Mouse (Mus musculus): Measurements from ENCODE around the gene Cyp4x1.
"Not testable (repeated sequence)": the region's sequence is repeated elsewhere in the genome, so short reads cannot be mapped to it uniquely, and the experiment has no call there.

Cyp4x1 gene

DNA sequence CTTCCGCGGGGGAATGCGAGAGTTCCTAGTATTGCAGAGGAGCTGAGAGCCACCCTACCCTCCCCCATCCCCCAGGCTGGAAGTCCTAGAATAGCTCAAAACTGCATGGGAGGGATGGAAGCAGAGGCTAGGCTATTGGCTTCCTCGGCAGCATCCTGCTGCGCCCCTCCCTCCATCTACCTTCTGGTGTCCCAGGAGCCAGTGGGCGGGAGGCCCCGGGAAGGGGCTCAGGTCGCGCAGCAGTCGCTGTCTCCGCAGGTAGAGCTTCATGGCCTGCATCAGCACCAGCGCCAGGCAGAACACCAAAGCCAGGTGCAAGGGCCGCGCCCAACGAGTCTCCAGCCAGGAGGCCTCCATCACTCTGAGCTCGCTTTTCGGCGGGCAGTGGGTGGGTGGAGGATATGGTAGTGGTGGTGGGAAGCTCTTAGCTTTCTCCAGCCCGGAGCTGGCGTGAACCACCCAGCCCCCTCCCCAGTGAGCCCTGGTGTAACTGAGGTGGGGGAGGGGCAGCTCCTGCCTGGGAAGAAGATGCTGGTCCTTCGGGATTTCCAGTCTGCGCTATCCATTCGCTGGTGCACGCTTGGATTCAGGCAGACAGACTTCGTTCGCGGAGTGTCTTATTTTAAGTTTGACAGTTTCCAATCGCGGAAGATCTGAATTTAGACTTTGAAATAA lies at the start of gene Cyp4x1:
TSS of gene Cyp4x1 (minus strand) at position 661 of the 675 bp plus-strand sequence.
- in situ Hi-C loops (cut with MboI; ENCODE audit: low pct_unique_long_range_greater_than_20kb in 1 of 2, low sequenced_read_pairs in 2 of 2, unreplicated experiment in 1 of 2) = no loop called here

DNA sequence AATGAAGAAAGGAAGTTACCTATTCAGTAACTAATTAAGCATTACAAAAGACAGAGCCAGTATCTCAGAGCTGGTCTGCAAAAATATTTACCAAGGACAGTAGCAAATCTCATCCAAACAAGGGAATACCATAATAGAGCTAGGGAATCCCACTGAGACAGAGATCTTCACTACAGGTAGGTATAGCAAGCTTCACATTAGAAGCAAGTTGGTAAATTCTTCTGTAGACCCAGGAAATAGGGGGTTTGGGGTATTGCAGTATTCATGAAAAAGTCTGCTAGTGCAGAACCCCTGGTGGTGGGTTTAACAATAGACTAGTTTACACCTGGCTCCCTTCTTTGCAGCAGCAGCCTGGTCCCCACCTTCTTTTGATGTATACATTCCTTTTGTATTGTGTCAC lies 42.1 kb upstream of the Cyp4x1 start:
- in situ Hi-C loops (cut with MboI; ENCODE audit: low pct_unique_long_range_greater_than_20kb in 1 of 2, low sequenced_read_pairs in 2 of 2, unreplicated experiment in 1 of 2) = not testable (repeated sequence)

DNA sequence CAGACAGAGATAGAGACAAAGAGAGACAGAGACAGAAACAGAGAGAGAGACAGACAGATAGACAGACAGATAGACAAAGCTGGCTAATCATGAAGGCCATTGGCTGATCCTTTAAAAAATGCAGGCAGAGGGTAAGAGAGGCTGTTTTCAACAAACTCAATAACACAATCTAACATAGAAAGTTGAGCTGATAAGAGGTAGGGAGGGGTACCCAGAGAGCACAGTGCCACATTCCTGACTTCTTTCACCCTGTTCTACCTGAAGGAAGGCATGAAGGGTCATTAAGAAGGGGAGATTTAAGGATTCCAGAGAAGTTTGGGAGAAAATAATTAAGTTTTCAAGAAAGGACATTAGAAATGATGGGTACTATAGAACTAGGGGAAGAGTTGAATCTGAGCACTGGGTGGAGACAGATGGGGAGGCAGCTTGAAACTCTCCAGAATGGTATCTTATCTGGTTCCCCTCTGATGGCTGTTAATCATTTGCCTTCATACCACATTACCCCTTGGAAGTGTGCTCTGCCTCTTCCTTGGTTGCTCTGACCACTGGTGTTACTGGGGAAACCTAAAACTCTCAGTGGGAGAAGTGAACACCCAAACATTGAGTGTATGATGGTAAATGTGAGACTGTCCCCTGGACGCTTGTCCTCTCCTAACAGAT lies 40.7 kb upstream of the Cyp4x1 start:
- in situ Hi-C loops (cut with MboI; ENCODE audit: low pct_unique_long_range_greater_than_20kb in 1 of 2, low sequenced_read_pairs in 2 of 2, unreplicated experiment in 1 of 2) = no loop called here

DNA sequence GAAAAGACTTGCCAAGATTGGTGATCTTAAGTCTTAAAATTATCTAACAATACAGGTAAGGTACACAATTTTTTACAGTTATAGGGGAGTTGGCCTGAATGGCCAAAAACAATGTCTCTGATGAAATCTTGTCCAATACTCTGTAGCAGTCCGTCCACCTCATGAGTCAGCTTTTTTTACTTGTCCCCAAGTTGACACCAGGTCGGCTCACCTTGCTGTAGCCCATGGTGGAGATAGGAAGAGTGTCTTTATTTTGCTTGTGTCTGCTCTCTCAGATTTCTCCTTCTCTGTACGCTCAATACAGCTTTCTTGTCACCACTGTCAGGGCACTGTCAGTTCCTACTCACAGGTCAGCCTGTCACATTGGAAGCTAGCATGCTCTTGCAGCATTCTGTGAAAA lies 24.9 kb upstream of the Cyp4x1 start:
- in situ Hi-C loops (cut with MboI; ENCODE audit: low pct_unique_long_range_greater_than_20kb in 1 of 2, low sequenced_read_pairs in 2 of 2, unreplicated experiment in 1 of 2) = not testable (repeated sequence)

DNA sequence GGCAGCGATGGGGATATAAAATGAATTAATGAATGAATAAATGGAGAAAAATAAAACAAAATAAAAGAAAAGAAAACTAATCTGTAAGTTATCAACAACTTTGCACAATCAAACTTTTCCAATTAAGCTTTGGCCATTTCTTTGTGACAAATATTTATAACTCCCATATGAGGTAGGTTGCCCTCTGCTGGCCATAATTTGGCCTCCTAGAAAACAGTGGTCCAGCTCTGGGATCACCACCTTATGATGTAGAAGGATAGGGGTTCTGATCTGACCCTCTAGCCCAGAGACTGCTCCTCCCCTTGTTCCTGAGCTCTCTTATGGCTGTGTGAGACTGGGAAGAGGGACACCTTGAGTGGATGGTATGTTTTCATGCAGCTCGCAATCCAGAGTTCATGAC lies 20.6 kb upstream of the Cyp4x1 start:
- in situ Hi-C loops (cut with MboI; ENCODE audit: low pct_unique_long_range_greater_than_20kb in 1 of 2, low sequenced_read_pairs in 2 of 2, unreplicated experiment in 1 of 2) = no loop called here

DNA sequence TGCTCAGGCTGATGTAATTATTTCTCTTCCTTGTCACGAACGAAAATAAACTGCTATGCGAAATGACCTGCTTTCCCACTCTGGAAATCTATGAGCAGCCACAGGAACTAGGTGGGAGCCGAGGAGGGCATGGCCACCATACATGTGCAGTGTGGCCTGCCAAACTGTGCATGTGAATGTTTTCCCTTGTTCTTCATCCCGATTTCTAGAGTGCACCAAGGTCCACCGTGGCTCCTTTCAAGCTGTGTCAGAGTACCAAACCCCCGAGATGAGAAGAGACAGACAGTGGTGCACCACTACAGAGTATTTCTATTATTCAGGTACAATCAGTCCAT lies 182 bp upstream of the Cyp4x1 start:
- in situ Hi-C loops (cut with MboI; ENCODE audit: low pct_unique_long_range_greater_than_20kb in 1 of 2, low sequenced_read_pairs in 2 of 2, unreplicated experiment in 1 of 2) = no loop called here

DNA sequence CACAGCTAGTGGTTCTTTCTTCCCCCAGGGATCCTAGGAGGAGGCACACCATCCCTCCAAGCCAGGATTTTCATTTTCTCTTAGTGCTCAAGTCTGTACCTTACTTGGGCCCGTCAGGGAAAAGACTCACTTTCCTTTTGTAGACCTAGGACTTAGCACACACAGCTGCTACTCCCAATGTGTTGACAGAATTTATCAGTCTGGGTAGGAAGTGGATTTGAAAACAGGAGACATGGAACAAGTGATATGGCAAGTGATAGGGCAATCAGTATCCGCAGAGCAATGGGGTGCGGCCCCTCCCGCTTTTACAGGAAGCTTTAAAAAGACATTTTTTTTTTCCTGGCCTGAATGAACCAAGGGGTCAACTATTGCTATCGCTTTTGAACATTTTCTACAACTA lies 996 bp downstream of the Cyp4x1 start:
- in situ Hi-C loops (cut with MboI; ENCODE audit: low pct_unique_long_range_greater_than_20kb in 1 of 2, low sequenced_read_pairs in 2 of 2, unreplicated experiment in 1 of 2) = no loop called here

DNA sequence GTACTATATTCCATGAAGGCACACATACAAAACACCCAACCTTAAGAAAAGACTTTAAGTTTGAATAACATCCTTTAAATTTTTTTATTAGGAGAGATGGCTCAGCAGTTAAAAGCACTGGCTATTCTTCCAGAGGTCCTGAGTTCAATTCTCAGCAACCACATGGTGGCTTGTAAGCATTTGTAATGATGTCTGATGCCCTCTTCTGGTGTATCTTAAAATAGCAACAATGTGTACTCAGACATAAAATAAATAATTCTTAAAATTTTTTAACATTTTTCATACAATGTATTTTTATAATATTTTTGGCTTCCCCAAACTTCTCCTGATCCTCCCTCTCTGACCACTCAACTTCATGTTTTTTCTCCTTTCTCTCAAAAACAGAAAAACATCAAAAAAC lies 9.4 kb downstream of the Cyp4x1 start:
- in situ Hi-C loops (cut with MboI; ENCODE audit: low pct_unique_long_range_greater_than_20kb in 1 of 2, low sequenced_read_pairs in 2 of 2, unreplicated experiment in 1 of 2) = loop anchor here in 1 of 2 experiments (25.0 kb wide), 1 partner anchor 588 kb away; no protein-coding TSS in a partner anchor

DNA sequence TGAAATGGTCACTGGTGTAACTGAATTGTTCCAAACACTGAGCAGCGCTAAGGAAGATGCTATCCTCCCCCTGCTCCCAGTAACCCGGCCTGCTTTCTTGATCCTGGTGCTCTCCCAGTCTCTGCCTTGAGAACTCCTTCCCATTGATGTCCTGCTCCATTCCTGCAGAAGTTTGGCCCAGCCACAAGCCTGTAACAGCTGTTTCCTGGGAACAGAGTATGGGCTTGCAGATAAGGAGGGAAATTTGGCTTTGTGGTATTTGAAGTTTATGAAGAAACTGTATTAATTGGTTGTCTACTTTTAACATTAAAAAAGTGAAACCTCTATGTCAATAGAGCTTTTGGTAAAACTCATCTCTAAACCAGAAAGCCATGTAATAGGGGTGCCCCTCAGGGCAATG lies 10.6 kb downstream of the Cyp4x1 start:
- in situ Hi-C loops (cut with MboI; ENCODE audit: low pct_unique_long_range_greater_than_20kb in 1 of 2, low sequenced_read_pairs in 2 of 2, unreplicated experiment in 1 of 2) = loop anchor here in 1 of 2 experiments (25.0 kb wide), 1 partner anchor 589 kb away; no protein-coding TSS in a partner anchor

DNA sequence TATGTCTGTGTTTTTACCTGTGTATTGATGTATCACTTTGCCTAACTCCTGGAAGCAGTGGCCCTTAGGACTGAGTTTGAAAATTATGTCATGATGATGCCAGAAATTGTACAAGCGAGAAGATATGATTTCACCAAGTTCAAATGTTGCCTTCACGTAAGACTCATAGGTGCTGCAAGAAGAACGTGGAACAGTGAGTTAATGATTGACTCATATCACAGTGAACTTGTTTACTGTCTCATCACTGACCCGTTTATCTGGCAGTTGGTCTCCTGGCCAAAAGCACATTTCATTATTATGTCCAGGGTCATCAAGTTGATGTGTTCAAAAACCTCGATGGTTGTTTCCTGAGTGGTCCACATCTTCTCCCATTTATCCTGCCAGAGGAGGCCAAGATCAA lies 12.5 kb downstream of the Cyp4x1 start:
- in situ Hi-C loops (cut with MboI; ENCODE audit: low pct_unique_long_range_greater_than_20kb in 1 of 2, low sequenced_read_pairs in 2 of 2, unreplicated experiment in 1 of 2) = loop anchor here in 1 of 2 experiments (25.0 kb wide), 1 partner anchor 591 kb away; no protein-coding TSS in a partner anchor

DNA sequence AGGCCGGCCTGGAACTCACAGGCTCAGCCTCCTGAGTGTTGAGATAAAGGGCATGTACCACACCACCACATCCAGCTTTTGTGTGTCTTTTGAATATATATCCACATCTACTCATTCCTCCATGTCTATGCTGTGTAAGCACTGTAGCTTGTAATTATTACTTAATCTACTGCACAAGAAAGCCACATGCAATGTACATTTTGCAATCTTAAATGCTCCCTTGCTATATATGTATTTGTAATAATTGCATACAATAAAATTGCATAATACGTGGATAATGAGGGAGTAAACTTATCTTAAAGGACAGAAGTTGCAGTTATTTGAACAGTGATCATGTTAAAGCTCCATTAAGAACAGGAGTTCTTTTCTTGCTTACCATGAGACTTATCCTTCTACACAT lies 12.9 kb downstream of the Cyp4x1 start:
- in situ Hi-C loops (cut with MboI; ENCODE audit: low pct_unique_long_range_greater_than_20kb in 1 of 2, low sequenced_read_pairs in 2 of 2, unreplicated experiment in 1 of 2) = loop anchor here in 1 of 2 experiments (25.0 kb wide), 1 partner anchor 591 kb away; no protein-coding TSS in a partner anchor

DNA sequence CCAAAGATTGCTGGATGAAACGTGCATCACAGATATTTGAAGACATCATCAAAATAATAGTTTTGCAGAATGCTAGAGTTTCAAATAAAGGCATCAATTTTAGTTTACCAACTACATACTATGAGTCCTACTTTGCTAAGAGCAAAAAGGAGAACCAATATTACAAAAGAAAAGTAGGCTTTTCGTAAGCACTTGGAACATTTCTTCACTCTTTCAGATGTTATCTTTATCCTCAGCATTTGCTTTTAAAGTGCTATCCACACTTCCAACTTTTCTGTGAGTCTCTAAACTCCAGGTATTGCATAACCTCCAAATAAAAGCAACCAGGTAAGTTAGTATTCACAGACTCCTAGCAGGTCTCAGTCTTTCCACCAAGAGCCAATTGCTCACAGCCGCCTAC lies 14.4 kb downstream of the Cyp4x1 start:
- in situ Hi-C loops (cut with MboI; ENCODE audit: low pct_unique_long_range_greater_than_20kb in 1 of 2, low sequenced_read_pairs in 2 of 2, unreplicated experiment in 1 of 2) = loop anchor here (10.0 to 25.0 kb wide), 2 partner anchors 585 to 593 kb away; no protein-coding TSS in a partner anchor

DNA sequence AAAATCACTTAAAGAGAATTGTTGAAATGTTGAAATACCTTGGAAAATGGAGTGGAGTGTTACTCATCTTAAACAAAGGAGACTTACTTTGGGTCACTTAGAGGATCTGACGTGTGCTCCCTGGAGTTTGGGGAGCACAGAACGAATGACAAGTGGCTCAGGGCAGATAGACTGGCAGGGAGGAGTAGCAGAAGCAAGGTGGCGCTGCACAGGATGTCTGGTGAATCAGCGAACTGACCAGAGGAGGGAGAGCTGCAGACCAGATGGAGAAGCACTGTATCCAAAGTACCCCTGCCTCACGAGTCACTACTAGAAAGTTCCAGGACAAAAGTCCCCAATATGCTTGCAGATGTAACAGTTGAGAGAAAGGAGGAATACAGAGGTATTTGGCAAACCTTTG lies 20.8 kb downstream of the Cyp4x1 start:
- in situ Hi-C loops (cut with MboI; ENCODE audit: low pct_unique_long_range_greater_than_20kb in 1 of 2, low sequenced_read_pairs in 2 of 2, unreplicated experiment in 1 of 2) = loop anchor here (10.0 to 25.0 kb wide), 2 partner anchors 592 to 599 kb away; no protein-coding TSS in a partner anchor

DNA sequence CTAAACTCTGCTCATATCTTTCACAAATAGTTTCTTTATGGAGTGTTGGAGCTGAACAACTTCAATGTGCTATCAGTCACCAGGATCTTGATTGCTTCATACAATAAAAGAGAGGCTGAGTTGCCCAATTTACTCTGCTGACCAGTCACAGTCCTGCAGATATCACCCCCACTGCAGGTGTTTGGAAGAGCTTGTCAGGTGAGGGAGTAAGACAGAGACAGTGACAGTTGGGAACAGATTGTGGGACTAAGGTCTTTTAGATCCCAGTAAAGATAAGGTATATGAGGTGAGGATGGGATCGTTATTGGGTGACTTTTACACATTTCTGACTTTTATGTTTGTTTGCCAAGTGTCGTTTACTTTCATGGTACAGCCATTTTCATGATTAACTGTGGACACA lies 22.9 kb downstream of the Cyp4x1 start:
- in situ Hi-C loops (cut with MboI; ENCODE audit: low pct_unique_long_range_greater_than_20kb in 1 of 2, low sequenced_read_pairs in 2 of 2, unreplicated experiment in 1 of 2) = loop anchor here (10.0 to 25.0 kb wide), 2 partner anchors 594 to 601 kb away; no protein-coding TSS in a partner anchor

DNA sequence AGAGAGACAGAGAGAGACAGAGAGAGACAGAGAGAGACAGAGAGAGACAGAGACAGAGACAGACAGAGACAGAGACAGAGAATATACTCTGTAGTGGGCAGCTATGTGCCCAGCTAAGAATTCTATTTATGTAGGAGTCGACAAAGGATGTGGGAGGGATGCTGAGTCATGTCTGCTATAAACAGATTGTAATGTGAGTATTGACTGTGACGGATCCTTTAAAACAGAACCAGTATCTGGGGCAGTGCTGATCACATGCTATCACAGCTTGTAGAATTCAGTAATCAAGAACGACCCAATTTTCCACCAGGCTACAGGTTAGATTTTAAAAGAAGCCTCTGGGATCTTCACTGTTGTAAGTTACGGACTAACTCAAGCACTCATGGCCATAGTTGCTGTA lies 30.6 kb downstream of the Cyp4x1 start:
- in situ Hi-C loops (cut with MboI; ENCODE audit: low pct_unique_long_range_greater_than_20kb in 1 of 2, low sequenced_read_pairs in 2 of 2, unreplicated experiment in 1 of 2) = loop anchor here in 1 of 2 experiments (25.0 kb wide), 1 partner anchor 609 kb away; no protein-coding TSS in a partner anchor

DNA sequence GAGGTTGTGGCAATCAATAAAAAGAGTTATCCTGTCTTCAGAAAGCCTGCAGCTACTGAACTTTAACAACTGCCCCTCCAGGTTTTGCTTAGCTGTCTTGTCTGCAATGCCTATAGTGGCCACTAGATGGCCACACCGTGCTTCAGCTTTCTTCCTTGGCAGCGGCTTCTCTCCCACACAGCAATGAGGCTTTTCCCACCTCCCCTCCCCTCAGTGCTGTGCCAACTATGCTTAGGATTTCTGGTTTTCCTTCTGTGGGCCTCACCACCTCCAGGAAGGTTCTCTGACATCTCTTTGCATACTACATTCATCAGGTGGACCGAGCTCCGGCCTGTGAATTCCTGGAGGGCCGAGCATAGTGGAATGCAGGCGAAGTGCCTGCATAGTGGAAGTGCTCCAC lies 32.4 kb downstream of the Cyp4x1 start:
- in situ Hi-C loops (cut with MboI; ENCODE audit: low pct_unique_long_range_greater_than_20kb in 1 of 2, low sequenced_read_pairs in 2 of 2, unreplicated experiment in 1 of 2) = loop anchor here in 1 of 2 experiments (25.0 kb wide), 1 partner anchor 611 kb away; no protein-coding TSS in a partner anchor

DNA sequence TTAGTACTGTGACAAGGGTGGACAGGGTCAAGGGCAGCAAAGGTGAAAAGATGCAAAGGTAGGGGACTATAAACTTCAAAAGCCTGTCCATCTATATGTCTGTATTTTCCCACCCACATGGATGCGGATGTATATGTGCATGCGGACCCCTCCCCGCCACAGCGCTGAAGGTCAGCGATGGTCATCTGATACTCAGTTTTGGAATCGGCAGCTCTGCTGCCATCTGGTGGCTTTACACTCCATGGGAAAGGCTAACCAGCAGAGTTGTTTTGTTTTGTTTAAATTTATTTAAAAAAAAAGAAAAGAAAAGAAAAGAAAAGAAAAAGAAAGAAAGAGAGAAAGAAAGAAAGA lies 37.0 kb downstream of the Cyp4x1 start:
- in situ Hi-C loops (cut with MboI; ENCODE audit: low pct_unique_long_range_greater_than_20kb in 1 of 2, low sequenced_read_pairs in 2 of 2, unreplicated experiment in 1 of 2) = no loop called here

DNA sequence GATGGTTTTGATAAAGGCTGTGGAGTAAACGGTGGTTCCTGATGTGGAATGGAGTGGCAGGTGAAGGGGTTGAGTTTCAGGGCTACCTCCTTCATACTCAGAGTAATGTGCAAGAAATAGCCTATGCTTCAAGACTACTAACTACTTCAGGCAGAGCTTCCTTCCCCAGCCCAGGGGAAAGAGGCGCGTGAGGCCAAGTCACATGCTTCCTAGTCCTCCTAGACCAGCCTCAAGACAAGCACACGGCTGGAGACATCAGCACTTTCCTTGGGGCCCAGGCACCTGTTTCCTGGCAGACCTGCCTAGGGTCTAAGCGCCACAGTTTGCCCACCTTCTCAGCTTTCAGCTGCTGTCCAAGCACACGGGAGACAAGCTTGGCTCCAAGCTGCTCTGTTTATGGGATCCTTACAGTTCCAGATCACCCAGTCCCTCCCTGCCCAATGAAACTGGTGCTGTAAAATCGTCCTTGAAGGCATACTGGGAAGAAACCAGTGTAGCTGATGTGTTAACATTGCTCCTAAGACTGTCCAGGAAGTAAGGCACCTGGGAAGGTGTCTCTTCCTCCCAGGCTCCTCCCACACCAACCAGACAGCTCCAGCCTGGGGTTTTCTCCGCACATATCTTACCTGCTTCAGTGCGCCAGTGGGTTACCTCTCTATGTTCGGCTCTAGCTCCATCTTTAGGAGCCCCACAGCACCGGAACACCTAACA lies 37.5 kb downstream of the Cyp4x1 start:
- in situ Hi-C loops (cut with MboI; ENCODE audit: low pct_unique_long_range_greater_than_20kb in 1 of 2, low sequenced_read_pairs in 2 of 2, unreplicated experiment in 1 of 2) = no loop called here
